Mouse (Mus musculus) MEL (cell line): ENCODE data around the gene Egfem1. TPM values are rescaled to one million over a fixed set of nuclear protein-coding genes. Genes with fewer than 3 reads are reported as not detected.

Source experiments
- DNase-seq: peaks from one replicate; pipeline ENCODE4 v3.0.0; 2011; ENCODE audit warnings: low read depth, low spot score
- H3K27ac ChIP-seq: 2 replicates; pipeline ENCODE4 v1.5.1; 2012; ENCODE audit warnings: low read depth, mild to moderate bottlenecking, control low read depth, low read length, moderate library complexity; ENCODE audit not compliant: control insufficient read depth
- H3K27me3 ChIP-seq, 2 experiments: fragments of 150-350 bp in 1 of 2; sonication (generic) in 1 of 2; 2 replicates each; pipeline ENCODE4 v1.6.1; 2012; ENCODE audit warnings: low read length in 2 of 2, mild to moderate bottlenecking in 2 of 2, improper control_type of control experiment in 1 of 2, moderate library complexity in 1 of 2; ENCODE audit not compliant: insufficient read depth in 2 of 2, control insufficient read depth in 1 of 2
- H3K36me3 ChIP-seq, 2 experiments: 2 replicates each; pipeline ENCODE4 v1.6.1; 2012 to 2014; ENCODE audit warnings: low read length in 2 of 2, improper control_type of control experiment in 1 of 2, inconsistent platforms in 1 of 2, mild to moderate bottlenecking in 1 of 2; ENCODE audit not compliant: insufficient read depth in 2 of 2, control insufficient read depth in 1 of 2
- H3K4me1 ChIP-seq, 2 experiments: fragments of 150-350 bp in 1 of 2; sonication (generic) in 1 of 2; 2 replicates each; pipeline ENCODE4 v1.6.1; 2012; ENCODE audit warnings: low read length in 2 of 2, improper control_type of control experiment in 1 of 2, mild to moderate bottlenecking in 1 of 2; ENCODE audit not compliant: insufficient read depth in 2 of 2, control insufficient read depth in 1 of 2
- H3K4me3 ChIP-seq, 2 experiments: fragments of 150-350 bp in 1 of 2; sonication (generic) in 1 of 2; 2 replicates each; pipeline ENCODE4 v1.5.1; 2012; ENCODE audit warnings: low read depth in 2 of 2, low read length in 2 of 2, mild to moderate bottlenecking in 2 of 2, moderate library complexity in 2 of 2, control low read depth in 1 of 2, improper control_type of control experiment in 1 of 2; ENCODE audit not compliant: control insufficient read depth in 1 of 2, insufficient read depth in 1 of 2
- H3K79me2 ChIP-seq: 2 replicates; pipeline ENCODE4 v1.6.1; 2012; ENCODE audit warnings: mild to moderate bottlenecking, low read length, moderate library complexity; ENCODE audit not compliant: control insufficient read depth, poor library complexity, insufficient read depth
- H3K9ac ChIP-seq: 2 replicates; pipeline ENCODE4 v1.6.1; 2012; ENCODE audit warnings: low read depth, mild to moderate bottlenecking, control low read depth, low read length, moderate library complexity; ENCODE audit not compliant: control insufficient read depth, poor library complexity, severe bottlenecking
- H3K9me3 ChIP-seq: fragments of 150-350 bp; sonication (generic); replicated peaks from 2 replicates; pipeline ENCODE4 v1.6.1; 2012; ENCODE audit warnings: mild to moderate bottlenecking, low read length, improper control_type of control experiment, moderate library complexity; ENCODE audit not compliant: insufficient read depth
- ELF1 ChIP-seq: IDR thresholded peaks from 2 replicates; pipeline ENCODE4 v1.6.1; 2014; ENCODE audit warnings: low read depth, mild to moderate bottlenecking, inconsistent platforms, low read length, improper control_type of control experiment, moderate library complexity
- GATA1 ChIP-seq: IDR thresholded peaks from 2 replicates; pipeline ENCODE4 v1.6.1; 2011; ENCODE audit warnings: low read depth, low read length, improper control_type of control experiment
- HCFC1 ChIP-seq: IDR thresholded peaks from 2 replicates; pipeline ENCODE4 v1.6.1; 2012; ENCODE audit warnings: low read depth, mild to moderate bottlenecking, inconsistent platforms, low read length, improper control_type of control experiment, moderate library complexity
- JUND ChIP-seq: IDR thresholded peaks from 2 replicates; pipeline ENCODE4 v1.6.1; 2011; ENCODE audit warnings: low read depth, mild to moderate bottlenecking, improper control_type of control experiment, low read length
- KAT2A ChIP-seq: conservative IDR thresholded peaks from 2 replicates; pipeline ENCODE4 v1.6.1; 2012; ENCODE audit warnings: low read depth, low read length, improper control_type of control experiment, inconsistent platforms
- MAFK ChIP-seq: IDR thresholded peaks from 2 replicates; pipeline ENCODE4 v1.6.1; 2011; ENCODE audit warnings: low read depth, mild to moderate bottlenecking, low read length, improper control_type of control experiment, borderline replicate concordance
- MAX ChIP-seq: IDR thresholded peaks from 2 replicates; pipeline ENCODE4 v1.6.1; 2011; ENCODE audit warnings: low read length, improper control_type of control experiment
- MAZ ChIP-seq: IDR thresholded peaks from 2 replicates; pipeline ENCODE4 v1.6.1; 2012; ENCODE audit warnings: low read depth, mild to moderate bottlenecking, inconsistent platforms, low read length, improper control_type of control experiment
- NELFE ChIP-seq: IDR thresholded peaks from 2 replicates; pipeline ENCODE4 v1.6.1; 2011; ENCODE audit warnings: low read depth, low read length, improper control_type of control experiment
- POLR2AphosphoS2 ChIP-seq: IDR thresholded peaks from 2 replicates; pipeline ENCODE4 v1.6.1; 2011; ENCODE audit warnings: low read length, improper control_type of control experiment
- RAD21 ChIP-seq: IDR thresholded peaks from 2 replicates; pipeline ENCODE4 v1.6.1; 2011; ENCODE audit warnings: mild to moderate bottlenecking, low read depth, low read length, improper control_type of control experiment
- SIN3A ChIP-seq: IDR thresholded peaks from 2 replicates; pipeline ENCODE4 v1.6.1; 2012; ENCODE audit warnings: low read length, improper control_type of control experiment, inconsistent platforms
- TBP ChIP-seq: IDR thresholded peaks from 2 replicates; pipeline ENCODE4 v1.8.0; 2011; ENCODE audit warnings: low read depth, low read length, improper control_type of control experiment
- TCF12 ChIP-seq: IDR thresholded peaks from 2 replicates; pipeline ENCODE4 v1.6.1; 2014; ENCODE audit warnings: low read depth, mild to moderate bottlenecking, inconsistent platforms, low read length, improper control_type of control experiment, moderate library complexity
- USF2 ChIP-seq, 2 experiments: IDR thresholded peaks; 2 replicates each; pipeline ENCODE4 v1.6.1; 2011 to 2012; ENCODE audit warnings: improper control_type of control experiment in 2 of 2, low read length in 2 of 2, borderline replicate concordance in 1 of 2, inconsistent platforms in 1 of 2, low read depth in 1 of 2, mild to moderate bottlenecking in 1 of 2; ENCODE audit not compliant: insufficient read depth in 1 of 2
- ZC3H11A ChIP-seq: IDR thresholded peaks from 2 replicates; pipeline ENCODE4 v1.6.1; 2012; ENCODE audit warnings: low read depth, mild to moderate bottlenecking, inconsistent platforms, low read length, improper control_type of control experiment
- ZMIZ1 ChIP-seq: IDR thresholded peaks from 2 replicates; pipeline ENCODE4 v1.6.1; 2012; ENCODE audit warnings: low read depth, mild to moderate bottlenecking, inconsistent platforms, low read length, improper control_type of control experiment, moderate library complexity
- ZNF384 ChIP-seq: IDR thresholded peaks from 2 replicates; pipeline ENCODE4 v1.6.1; 2012; ENCODE audit warnings: low read depth, mild to moderate bottlenecking, inconsistent platforms, low read length, improper control_type of control experiment
- polyA plus RNA-seq, 2 experiments: library from polyadenylated mRNA; stranded (reverse) in 1 of 2; unstranded in 1 of 2; fragments of >175 nt in 1 of 2; fragments of >200 nt in 1 of 2; gene quantifications; 2 replicates each; pipeline versions ENCODE4 v1.2.1 to v1.2.4; 2012; ENCODE audit warnings: low replicate concordance in 2 of 2, low read depth in 1 of 2; ENCODE audit not compliant: insufficient read length in 2 of 2, insufficient read depth in 1 of 2, missing spikeins in 1 of 2
- total RNA-seq: library from RNA; depleted of rRNA; stranded (reverse); fragments of 300-350 nt; gene quantifications from 2 replicates; pipeline ENCODE4 v1.2.3, GENCODE M21; 2012

Gene Egfem1
- total and polyA plus RNA-seq, 3 experiments, result not detected

DNA sequence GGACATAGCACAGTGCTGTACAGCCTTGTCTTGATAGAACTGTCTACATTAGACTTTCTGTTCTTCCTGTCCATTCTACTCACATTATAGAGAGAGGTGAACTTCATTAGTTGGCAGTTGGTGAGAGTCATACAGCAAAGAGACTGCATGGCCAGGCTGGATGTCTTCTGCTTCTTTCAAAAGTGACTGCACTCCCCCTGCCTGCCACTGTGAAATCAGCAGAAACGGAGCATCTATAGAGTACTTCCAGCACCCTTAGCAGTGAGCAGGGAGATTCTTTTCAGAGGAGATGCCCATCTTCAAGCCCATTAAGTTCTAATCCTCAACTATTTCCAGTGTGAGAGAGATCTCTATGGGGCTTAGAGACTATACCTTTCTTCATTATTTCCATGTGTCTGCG, 147.9 kb downstream of the Egfem1 start:
- no peaks in the 10 kb centered on the region for H3K36me3 ChIP-seq
- no peak for TF ChIP-seq MAFK
- no peak for TF ChIP-seq GATA1
- no peak for TF ChIP-seq MAX
- no peak for TF ChIP-seq KAT2A
- TF ChIP-seq TBP, result no peak
- TF ChIP-seq ZMIZ1, result no peak
- TF ChIP-seq USF2 (IDR thresholded peaks at IDR 0.05; ENCODE audit: borderline replicate concordance in 1 of 2, insufficient read depth in 1 of 2, low read depth in 1 of 2, low read length in 2 of 2), result no peak
- no peak for TF ChIP-seq NELFE
- TF ChIP-seq ZNF384, result no peak
- TF ChIP-seq, all 39 proteins: peak for 0

DNA sequence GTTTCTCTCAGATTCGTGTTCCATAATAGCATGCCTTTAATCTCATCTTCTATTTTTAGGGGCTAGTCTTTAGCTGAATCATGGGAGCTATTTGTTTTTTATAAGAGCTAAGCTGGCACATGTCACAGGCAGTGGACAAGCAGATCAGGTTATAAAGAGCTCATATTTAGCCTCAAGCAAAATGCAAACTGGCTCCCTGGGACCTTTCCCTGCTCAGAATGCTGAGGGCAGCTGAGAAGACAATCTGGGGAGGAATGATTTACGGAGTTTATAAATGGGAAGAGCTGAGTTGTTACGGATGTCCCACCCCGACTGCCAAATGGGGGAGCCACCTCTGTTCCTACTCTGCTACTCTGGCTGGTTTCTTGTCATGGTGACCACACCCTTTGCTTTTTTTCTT, 153.7 kb downstream of the Egfem1 start:
- no peaks in the 10 kb centered on the region for H3K36me3 ChIP-seq
- H3K9ac ChIP-seq, result no peak overlapping the region
- no peaks in the 10 kb centered on the region for H3K79me2 ChIP-seq
- no peak overlapping the region for H3K4me3 ChIP-seq
- no peak for DNase-seq
- no peaks in the 10 kb centered on the region for H3K4me1 ChIP-seq
- TF ChIP-seq MAZ (no peak), ELF1 (no peak), TCF12 (no peak), MAFK (no peak), ZC3H11A (no peak), POLR2AphosphoS2 (no peak), KAT2A (no peak), JUND (no peak), RAD21 (no peak), SIN3A (no peak), HCFC1 (no peak), NELFE (no peak)
- no peaks in the 10 kb centered on the region for H3K27me3 ChIP-seq
- H3K9me3 ChIP-seq, result no peaks in the 10 kb centered on the region
- no peak overlapping the region for H3K27ac ChIP-seq

More for the DNA sequence above, 147.9 kb downstream of the Egfem1 start:
- Histone ChIP-seq H3K9ac (no peak overlapping the region), H3K4me1 (no peaks in the 10 kb centered on the region), H3K27me3 (no peaks in the 10 kb centered on the region), H3K9me3 (no peaks in the 10 kb centered on the region), H3K4me3 (no peak overlapping the region), H3K79me2 (no peaks in the 10 kb centered on the region), H3K27ac (no peak overlapping the region)
- DNase-seq, result no peak
